Mouse (Mus musculus) layer of hippocampus, postnatal 36 days (tissue): ENCODE data around the gene Tfip11. TPM values are rescaled to one million over a fixed set of nuclear protein-coding genes. Genes with fewer than 3 reads are reported as not detected.

Experiments used
- DNase-seq, 2 experiments: peaks; one replicate each; pipeline ENCODE4 v3.0.0; 2022
- total RNA-seq, 2 experiments: library from RNA; stranded (reverse); gene quantifications; 2 replicates each; pipeline ENCODE4 v1.2.3; 2021

Tfip11 gene
- total RNA-seq, 2 experiments from 2014 or later, result 40.8 to 42.2 TPM

- no peak for DNase-seq
These were observed 38.1 kb downstream of the Tfip11 start for GRCm38 (mm10) chr5:112364184-112364797.

GRCm38 (mm10) chr5:112366879-112367278 lies 40.7 kb downstream of the Tfip11 start:
- DNase-seq, result no peak

GRCm38 (mm10) chr5:112367338-112367737 lies 41.2 kb downstream of the Tfip11 start:
- DNase-seq, result no peak

GRCm38 (mm10) chr5:112367929-112368328 lies 41.8 kb downstream of the Tfip11 start:
- no peak for DNase-seq

GRCm38 (mm10) chr5:112368666-112369065 lies 42.5 kb downstream of the Tfip11 start:
- DNase-seq, result no peak

- no peak for DNase-seq
These were observed 43.2 kb downstream of the Tfip11 start for GRCm38 (mm10) chr5:112369326-112369725.

- no peak for DNase-seq
These were observed 44.2 kb downstream of the Tfip11 start for GRCm38 (mm10) chr5:112370236-112370813.

- peak; percentile 74 to 78 for DNase-seq
These were observed 45.8 kb downstream of the Tfip11 start for GRCm38 (mm10) chr5:112371933-112372332.

GRCm38 (mm10) chr5:112376111-112376510 lies 50.0 kb downstream of the Tfip11 start:
- no peak for DNase-seq

- DNase-seq, result no peak
These were observed 51.2 kb downstream of the Tfip11 start for GRCm38 (mm10) chr5:112377380-112377779.

- DNase-seq, result no peak
These were observed 52.6 kb downstream of the Tfip11 start for GRCm38 (mm10) chr5:112378716-112379115.

- DNase-seq, result no peak
These were observed 55.0 kb downstream of the Tfip11 start for GRCm38 (mm10) chr5:112381154-112381553.

GRCm38 (mm10) chr5:112382042-112382441 lies 55.9 kb downstream of the Tfip11 start:
- no peak for DNase-seq

GRCm38 (mm10) chr5:112382641-112383330 lies 56.6 kb downstream of the Tfip11 start:
- no peak for DNase-seq

GRCm38 (mm10) chr5:112384805-112385472 lies 58.8 kb downstream of the Tfip11 start:
- no peak for DNase-seq

GRCm38 (mm10) chr5:112385973-112386372 lies 59.8 kb downstream of the Tfip11 start:
- DNase-seq, result no peak

Other genes starting within 250 kb of the Tfip11 start
- gene Cryba4, start 73.8 kb upstream of the Tfip11 start, total RNA-seq, result under 1 TPM in 1 of 2 experiments, not detected in 1; 0.97 TPM
- gene Crybb1, start 70.5 kb upstream of the Tfip11 start, total RNA-seq, result 1 to 10 TPM; 4.9 to 6.6 TPM
- 10 to 100 TPM; 37.1 to 43.4 TPM for gene Tpst2, start 49.7 kb upstream of the Tfip11 start, total RNA-seq
- 10 to 100 TPM; 21.9 to 24.8 TPM for gene Srrd, start 16.7 kb downstream of the Tfip11 start, total RNA-seq
- gene Hps4, start 16.7 kb downstream of the Tfip11 start, total RNA-seq, result 10 to 100 TPM; 37.4 to 38.7 TPM
- not detected for gene Gm6583, start 29.7 kb downstream of the Tfip11 start, total RNA-seq
- gene Asphd2, start 68.5 kb downstream of the Tfip11 start, total RNA-seq, result 100 to 1,000 TPM; 203 to 211 TPM
- not detected for gene Gm6588, start 123.1 kb downstream of the Tfip11 start, total RNA-seq